Mouse (Mus musculus) mouse embryonic stem cell (cell line): ENCODE measurements around the gene Zfp715.
"Not testable (repeated sequence)": the region's sequence is repeated elsewhere in the genome, so short reads cannot be mapped to it uniquely, and the experiment has no call there.

Experiments used
- in situ Hi-C, 2 experiments: fragments of 300-500 bp; cut with MboI; formaldehyde crosslinking; loops; 1 replicate in 1 of 2; 3 replicates in 1 of 2; pipeline ENCODE4 v1.14.3; 2019 to 2020; ENCODE audit warnings: low sequenced_read_pairs in 2 of 2, low pct_unique_long_range_greater_than_20kb in 1 of 2, mixed read lengths in 1 of 2; ENCODE audit not compliant: unreplicated experiment in 1 of 2

Zfp715 gene

GRCm38 (mm10) chr7:43312386-43313012 is 595 bp downstream of the Zfp715 start:
- in situ Hi-C loops, result no loop called here

DNA sequence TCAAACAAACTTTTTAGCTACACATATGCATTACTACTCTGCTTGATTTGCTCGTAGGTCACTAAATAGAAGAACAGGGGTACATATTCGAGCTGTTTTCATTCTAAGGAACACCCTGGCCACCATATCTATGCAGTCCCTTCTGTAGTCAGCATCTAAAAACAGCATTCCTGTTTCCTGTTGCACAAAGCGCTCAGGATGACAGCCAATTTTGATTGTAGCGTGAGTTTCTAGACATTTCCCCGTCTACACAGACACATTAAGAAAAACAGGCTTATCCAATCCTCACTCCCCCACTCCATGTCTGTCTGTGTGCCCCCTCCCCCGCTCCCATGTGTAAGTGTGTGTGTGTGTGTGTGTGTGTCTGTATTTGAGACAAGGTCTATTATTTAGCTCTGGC is 1.5 kb downstream of the Zfp715 start:
- in situ Hi-C loops, result no loop called here

- in situ Hi-C loops, result no loop called here
These were observed 4.0 kb downstream of the Zfp715 start for GRCm38 (mm10) chr7:43309069-43309468.

GRCm38 (mm10) chr7:43305235-43305634 is 7.9 kb downstream of the Zfp715 start:
- in situ Hi-C loops, result no loop called here

GRCm38 (mm10) chr7:43291524-43291923 is 21.6 kb downstream of the Zfp715 start:
- in situ Hi-C loops, result no loop called here

DNA sequence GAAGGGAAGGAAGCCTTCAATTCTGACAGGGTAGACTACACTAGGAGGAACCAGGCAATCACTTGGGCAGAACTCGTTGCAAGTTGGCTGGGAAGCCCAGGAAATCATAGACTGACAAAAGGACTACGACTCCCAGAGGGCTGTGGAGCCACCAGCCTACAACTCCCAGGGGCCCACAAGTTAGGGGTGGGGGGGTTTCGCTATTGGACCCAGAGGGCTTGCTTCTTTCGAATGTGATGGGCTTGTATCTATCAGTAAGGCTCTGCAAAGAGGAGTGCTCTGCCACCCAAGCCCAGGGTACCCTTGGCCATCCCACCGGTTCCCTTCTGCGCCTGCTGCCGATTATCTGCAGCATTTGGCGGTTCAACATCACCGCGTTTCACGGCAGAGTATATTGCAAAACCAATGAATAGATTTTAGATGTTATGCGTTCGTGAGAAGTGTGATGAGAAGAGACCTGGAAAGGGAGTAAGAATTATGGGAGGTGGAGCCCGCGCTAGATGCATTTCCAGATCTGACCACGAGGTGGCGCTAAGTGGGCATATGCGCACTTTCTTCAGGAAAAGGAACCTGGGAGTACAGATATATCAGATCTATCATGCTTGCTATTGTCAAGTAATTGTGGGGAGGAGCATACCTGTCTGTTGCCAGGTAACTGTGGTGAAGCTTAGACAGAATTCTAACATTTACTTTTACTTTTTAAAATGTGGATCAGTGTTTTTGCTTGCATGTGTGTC is 30.1 kb downstream of the Zfp715 start:
- in situ Hi-C loops, result no loop called here

DNA sequence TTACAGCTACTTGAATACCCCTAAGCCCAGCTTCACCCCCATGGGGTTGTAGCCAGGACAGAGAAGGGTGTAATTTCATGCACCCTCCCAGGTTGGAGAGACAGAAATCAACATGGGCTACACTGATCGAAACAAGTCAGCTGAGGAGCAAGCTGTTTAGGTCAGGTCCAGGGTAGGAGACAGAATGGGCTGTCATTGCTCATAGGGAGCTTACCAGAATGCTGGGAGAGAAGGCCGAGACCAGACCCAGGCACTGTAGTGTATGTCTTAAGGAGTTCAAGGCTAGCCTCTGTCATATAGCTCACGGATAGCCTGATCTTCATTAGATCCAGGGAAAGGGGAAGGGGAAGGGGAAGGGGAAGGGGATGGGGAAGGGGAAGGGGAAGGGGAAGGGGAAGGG is 30.6 kb downstream of the Zfp715 start:
- in situ Hi-C loops, result no loop called here

GRCm38 (mm10) chr7:43277401-43277800 is 35.7 kb downstream of the Zfp715 start:
- in situ Hi-C loops, result no loop called here

DNA sequence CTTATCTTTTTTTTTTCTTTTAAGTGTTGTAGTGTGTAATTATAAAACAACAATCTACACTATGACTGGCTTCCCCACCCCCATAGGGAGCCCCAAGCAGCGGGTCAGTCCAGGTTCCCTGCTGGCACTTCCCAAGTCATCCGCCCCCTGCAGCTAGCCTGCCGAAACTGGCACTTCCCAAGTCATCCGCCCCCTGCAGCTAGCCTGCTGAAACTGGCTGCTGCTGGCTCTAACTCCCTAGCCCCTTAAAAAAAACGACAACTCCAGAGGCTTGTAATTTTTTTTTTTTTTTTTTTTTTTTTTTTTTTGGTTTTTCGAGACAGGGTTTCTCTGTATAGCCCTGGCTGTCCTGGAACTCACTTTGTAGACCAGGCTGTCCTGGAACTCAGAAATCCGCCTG is 36.9 kb downstream of the Zfp715 start:
- in situ Hi-C loops, result not testable (repeated sequence)

DNA sequence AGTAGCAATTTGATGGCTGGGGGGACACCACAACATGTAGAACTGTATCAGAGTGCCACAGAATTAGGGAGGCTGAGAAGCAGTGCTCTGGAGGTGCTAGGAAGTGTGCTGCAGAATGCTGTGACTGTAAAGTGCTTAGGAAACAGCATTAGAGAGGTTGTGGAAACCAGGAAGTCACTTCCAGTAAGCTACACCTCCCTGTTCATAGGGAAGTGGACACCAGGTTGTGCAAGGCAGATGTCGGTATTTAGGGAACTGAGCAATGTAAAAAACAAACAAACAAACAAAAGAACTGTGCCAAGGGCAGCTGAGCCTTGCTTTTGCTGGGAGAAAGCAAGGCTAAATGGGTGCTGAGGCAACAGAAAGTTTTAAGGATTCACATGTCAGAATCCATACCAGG is 39.6 kb downstream of the Zfp715 start:
- in situ Hi-C loops, result no loop called here

DNA sequence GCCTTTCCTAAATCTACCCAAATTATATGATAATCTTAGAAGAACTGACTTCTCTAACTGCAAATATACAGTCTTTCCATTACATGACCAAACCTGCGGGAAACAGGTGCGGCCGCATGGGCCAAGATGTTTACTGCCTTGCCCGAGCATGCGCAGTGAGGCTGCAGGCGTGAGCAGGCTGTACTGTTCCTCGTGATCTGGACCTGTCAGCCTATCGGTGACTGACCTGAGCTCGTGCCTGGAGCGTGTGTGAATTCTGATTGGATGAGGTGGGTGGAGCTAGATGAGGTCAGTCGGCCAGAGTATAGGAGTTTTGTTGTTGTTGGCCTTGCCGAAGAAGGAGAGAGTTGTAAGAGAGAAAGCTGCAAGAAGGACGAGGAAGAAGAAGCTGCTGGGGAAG is 45.7 kb downstream of the Zfp715 start:
- in situ Hi-C loops, result not testable (repeated sequence)

- in situ Hi-C loops, result no loop called here
These were observed 59.6 kb downstream of the Zfp715 start for GRCm38 (mm10) chr7:43253540-43253939.

DNA sequence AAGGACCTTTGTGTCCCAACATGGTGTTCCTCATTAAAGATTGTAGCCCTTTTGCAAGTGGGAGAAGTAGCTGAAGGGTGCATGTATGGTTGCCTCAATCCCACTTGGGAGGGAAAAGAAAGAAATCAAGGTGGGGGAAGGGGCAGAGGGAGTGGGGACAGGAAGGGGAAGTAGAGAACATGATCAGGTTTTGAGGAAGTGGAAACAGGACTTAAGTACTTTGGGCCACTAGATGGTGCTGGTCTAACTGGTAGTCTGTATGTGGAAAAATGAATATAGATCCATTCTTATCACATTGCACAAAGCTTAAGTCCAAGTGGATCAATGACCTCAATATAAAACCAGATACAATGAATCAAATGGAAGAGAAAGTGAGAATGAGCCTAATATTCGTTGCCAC is 62.4 kb downstream of the Zfp715 start:
- in situ Hi-C loops, result not testable (repeated sequence)
